Mouse (Mus musculus): ENCODE data around the gene Retreg3. TPM values are rescaled to one million over a fixed set of nuclear protein-coding genes. Genes with fewer than 3 reads are reported as not detected.

Retreg3 gene
- total RNA-seq, 2 experiments from 2014 or later, result 30.3 to 31.1 TPM

DNA sequence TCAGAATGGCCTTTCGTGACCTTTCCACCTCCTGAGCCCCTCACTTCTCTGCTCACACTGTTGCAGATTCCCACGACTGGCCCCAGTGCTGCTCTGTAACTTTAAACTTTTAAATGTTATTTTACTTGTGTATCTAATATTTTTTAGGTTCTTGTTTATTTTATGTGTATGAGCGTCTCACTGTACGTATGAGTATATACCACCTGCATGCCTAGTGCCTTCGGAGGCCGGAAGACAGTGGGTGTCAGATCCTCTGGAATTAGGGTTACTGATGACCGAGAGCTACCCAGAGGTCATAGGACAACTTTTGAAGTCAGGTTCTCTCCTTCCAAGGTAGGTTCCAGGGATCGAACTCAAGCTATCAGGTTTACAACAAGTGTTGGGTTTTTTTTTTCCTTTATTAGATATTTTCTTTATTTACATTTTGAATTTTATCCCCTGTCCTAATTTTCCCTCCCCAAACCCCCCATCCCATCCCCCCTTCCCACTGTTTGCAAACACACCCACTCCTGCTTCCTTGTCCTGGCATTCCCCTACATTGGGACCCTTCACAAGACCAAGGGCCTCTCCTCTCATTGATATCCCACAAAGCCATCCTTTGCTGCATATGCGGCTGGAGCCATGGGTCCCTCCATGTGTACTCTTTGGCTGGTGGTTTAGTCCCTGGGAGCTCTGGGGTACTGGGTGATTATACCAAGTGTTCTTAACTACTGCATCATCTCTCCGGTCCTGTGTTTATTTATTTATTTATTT lies 22.7 kb upstream of the Retreg3 start:
- Histone ChIP-seq H3K4me3 (no peak overlapping the region), H3K27ac (no peak overlapping the region)
- intact Hi-C loops (cut with DNase I), result no loop called here
- TF ChIP-seq CTCF (IDR thresholded peaks at IDR 0.05), result no peak
- no peak for DNase-seq

GRCm38 (mm10) chr11:101141088-101141487 lies 21.4 kb upstream of the Retreg3 start:
- no peak for DNase-seq
- intact Hi-C loops (cut with DNase I), result no loop called here
- no peak overlapping the region for H3K4me3 ChIP-seq
- no peak for TF ChIP-seq CTCF (IDR thresholded peaks at IDR 0.05)
- H3K27ac ChIP-seq, result no peak overlapping the region

- peak; percentile 41 for DNase-seq
- intact Hi-C loops (cut with DNase I), result no loop called here
- peak overlapping the region; percentile 58; the same call in 1 of the 2 replicates for H3K27ac ChIP-seq
- TF ChIP-seq CTCF (IDR thresholded peaks at IDR 0.05), result no peak
- H3K4me3 ChIP-seq, result peak overlapping the region; percentile 65
Measured at GRCm38 (mm10) chr11:101140164-101140819, 20.6 kb upstream of the Retreg3 start.

DNA sequence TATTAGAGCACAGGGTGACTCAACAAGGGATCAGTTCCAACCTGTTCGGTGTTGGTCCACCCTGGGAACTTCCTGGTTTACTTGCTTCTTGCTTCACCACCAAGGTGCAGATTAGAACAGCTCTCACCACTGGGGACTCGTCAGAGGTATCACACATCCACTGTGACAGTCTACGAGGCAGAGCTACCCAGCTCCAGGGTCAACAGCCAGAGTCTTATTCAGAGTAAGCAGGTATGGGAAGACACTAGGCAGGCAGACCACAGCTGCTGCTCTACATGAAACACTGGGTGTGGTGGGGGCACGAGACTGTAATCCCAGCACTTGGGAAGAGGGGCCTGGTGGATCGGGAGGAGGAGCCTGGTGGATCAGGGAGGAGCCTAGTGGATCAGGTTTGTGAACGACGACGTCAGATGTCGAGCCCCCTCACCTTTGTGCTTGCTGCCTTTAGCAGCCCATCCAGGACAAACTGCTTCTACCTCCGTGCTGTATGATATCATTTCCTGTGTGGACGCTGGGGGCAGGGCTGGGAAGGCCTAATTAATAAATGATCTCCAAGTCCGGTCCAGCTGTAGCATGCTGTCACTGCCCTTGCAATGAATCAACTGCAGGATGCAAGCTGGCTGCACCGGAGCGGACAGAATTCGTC lies 19.0 kb upstream of the Retreg3 start:
- no peak for DNase-seq
- intact Hi-C loops (cut with DNase I), result no loop called here
- Histone ChIP-seq H3K27ac (no peak overlapping the region), H3K4me3 (peak overlapping the region; percentile 47)
- TF ChIP-seq CTCF (IDR thresholded peaks at IDR 0.05), result no peak

DNA sequence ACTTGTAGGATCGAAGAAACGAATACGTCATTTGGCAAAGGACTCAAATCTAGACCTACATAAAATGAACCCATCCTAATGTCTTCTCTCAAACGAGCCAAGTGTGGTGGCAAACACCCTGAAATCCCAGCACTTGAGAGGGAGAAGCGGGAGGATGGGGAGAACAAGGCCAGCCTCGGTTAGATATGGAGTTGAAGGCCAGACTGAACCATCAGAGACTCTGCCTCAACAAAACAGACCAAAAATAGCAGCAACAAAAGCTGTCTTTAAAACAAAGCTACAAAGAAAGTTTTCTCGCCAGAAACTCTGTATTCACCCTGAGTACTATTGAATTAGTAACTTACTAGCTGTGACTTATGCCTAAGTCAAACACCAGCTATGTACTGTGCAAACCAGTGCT lies 17.3 kb upstream of the Retreg3 start:
- no peak for TF ChIP-seq CTCF (IDR thresholded peaks at IDR 0.05)
- Histone ChIP-seq H3K4me3 (no peak overlapping the region), H3K27ac (no peak overlapping the region)
- DNase-seq, result no peak
- intact Hi-C loops (cut with DNase I), result no loop called here

DNA sequence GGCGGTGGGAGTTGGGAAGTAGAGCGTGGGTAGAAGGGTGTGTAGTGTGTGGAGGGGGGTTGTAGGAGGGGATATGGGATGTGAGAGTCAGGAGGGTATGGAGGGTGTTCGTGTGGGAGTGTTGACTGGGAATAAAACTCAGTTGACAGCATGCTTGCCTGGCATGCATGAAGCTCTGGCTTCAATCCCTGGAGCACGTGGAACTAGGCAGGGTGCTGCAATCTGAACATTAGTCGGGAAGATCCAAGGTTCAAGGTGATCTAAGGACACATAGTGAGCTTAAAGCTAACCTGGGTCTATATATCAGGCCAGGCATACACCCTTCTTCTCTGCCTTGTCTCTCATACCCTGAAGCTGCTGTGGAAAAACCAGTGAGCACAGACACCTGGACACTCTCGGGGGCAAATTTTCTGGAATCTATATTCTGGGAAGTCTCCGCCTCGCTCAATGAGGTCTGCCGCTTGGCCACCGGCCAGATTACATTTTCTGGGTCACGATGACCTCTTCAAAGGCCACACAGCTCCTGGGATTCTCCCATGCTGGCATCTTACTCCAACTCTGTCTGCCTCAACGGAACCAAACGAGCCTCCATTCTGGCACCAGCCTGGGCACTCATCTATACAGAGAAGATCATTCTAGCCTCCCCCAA lies 14.6 kb upstream of the Retreg3 start:
- TF ChIP-seq CTCF (IDR thresholded peaks at IDR 0.05), result no peak
- Histone ChIP-seq H3K4me3 (no peak overlapping the region), H3K27ac (peak overlapping the region; percentile 57)
- DNase-seq, result peak; percentile 30
- intact Hi-C loops (cut with DNase I), result no loop called here

DNA sequence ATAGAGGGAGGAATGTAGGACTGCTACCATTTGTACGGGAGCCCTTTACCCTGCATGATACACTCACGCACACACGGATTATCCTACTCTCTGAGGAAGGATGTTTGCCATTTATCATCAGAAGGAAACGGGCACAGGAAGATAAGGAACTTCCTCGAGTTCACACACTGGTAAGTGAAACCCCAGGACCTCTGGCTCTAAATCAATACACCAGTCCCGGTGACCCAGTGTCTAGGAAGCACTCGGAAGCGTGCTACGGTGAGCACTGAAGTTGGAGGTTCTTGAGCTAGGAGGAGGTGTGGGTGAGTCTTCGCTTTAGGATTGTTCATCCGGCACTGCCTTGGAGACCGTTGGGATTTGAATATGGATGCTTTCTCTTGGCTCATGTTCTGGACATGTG lies 13.3 kb upstream of the Retreg3 start:
- DNase-seq, result no peak
- Histone ChIP-seq H3K4me3 (no peak overlapping the region), H3K27ac (no peak overlapping the region)
- TF ChIP-seq CTCF (IDR thresholded peaks at IDR 0.05), result no peak
- intact Hi-C loops (cut with DNase I), result no loop called here

DNA sequence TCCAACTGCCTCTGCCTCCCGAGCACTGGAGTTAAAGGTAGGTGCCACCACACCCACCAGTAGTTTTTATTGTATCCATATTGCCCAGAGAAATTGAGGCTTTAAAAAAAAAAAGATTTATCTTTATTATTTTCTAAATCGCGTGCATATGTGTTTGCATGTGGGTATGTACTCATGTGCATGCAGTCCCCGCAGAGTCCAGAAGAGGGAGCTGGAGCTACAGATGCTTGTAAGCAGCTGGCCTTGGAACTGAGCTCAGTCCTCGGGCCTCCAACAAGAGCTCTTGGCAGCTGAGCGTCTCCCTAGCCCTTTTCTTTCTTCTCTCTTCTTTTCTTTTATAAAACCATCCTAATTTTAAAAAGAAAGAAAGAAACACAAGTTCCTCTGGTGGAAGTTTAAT lies 12.0 kb upstream of the Retreg3 start:
- peak overlapping the region; percentile 92 for H3K27ac ChIP-seq
- intact Hi-C loops (cut with DNase I), result loop anchor here (2.0 kb wide), 1 partner anchor 37 kb away; no protein-coding TSS in a partner anchor
- peak; percentile 51 for DNase-seq

GRCm38 (mm10) chr11:101131187-101131586 lies 11.5 kb upstream of the Retreg3 start:
- TF ChIP-seq CTCF (IDR thresholded peaks at IDR 0.05), result no peak

More for the DNA sequence above, 12.0 kb upstream of the Retreg3 start:
- peak; percentile 54 for TF ChIP-seq CTCF (IDR thresholded peaks at IDR 0.05)
- no peak overlapping the region for H3K4me3 ChIP-seq

DNA sequence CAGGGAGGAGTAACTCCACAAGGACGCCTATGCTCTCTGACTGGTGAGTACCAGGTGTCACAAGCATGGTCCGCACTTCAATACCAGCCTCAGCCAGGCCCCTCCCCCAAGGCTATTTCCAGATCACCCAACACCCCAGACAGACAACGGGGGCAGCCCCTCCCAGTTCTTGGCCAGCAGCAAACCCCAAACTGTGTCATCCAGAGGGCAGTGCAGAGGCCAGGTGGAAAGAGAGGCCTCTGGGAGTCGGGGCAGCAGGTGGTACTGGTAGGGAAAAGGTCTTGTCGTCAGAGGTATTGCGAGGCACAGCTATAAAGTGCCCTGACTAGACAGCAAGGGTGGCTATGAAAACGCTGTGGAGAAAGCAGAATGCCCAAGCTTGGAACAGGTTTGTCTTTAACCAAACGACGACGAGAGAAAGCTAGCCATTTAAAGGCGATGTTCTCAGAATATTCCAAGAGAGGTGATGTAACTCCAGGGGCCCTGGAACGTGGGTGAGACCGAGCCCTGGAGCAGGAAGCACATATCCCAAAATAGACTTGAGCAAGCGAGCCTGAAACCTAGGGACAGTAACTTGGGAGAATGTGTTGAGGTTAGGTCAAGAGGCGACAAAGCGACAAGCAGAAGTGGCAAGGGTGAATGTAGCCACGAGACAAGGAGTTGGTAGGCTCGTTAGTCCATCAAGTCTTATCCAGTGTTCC lies 10.5 kb upstream of the Retreg3 start:
- DNase-seq, result peak; percentile 93
- peak overlapping the region; percentile 92 for H3K27ac ChIP-seq
- TF ChIP-seq CTCF (IDR thresholded peaks at IDR 0.05), result no peak
- peak overlapping the region; percentile 41 for H3K4me3 ChIP-seq
- intact Hi-C loops (cut with DNase I), result loop anchor here (2.0 kb wide), 1 partner anchor 39 kb away; no protein-coding TSS in a partner anchor

More at GRCm38 (mm10) chr11:101131187-101131586, 11.5 kb upstream of the Retreg3 start:
- intact Hi-C loops (cut with DNase I), result loop anchor here (2.0 kb wide), 1 partner anchor 38 kb away; no protein-coding TSS in a partner anchor
- DNase-seq, result peak; percentile 54
- no peak overlapping the region; the same call in 1 of the 2 replicates for H3K4me3 ChIP-seq
- H3K27ac ChIP-seq, result peak overlapping the region; percentile 92

DNA sequence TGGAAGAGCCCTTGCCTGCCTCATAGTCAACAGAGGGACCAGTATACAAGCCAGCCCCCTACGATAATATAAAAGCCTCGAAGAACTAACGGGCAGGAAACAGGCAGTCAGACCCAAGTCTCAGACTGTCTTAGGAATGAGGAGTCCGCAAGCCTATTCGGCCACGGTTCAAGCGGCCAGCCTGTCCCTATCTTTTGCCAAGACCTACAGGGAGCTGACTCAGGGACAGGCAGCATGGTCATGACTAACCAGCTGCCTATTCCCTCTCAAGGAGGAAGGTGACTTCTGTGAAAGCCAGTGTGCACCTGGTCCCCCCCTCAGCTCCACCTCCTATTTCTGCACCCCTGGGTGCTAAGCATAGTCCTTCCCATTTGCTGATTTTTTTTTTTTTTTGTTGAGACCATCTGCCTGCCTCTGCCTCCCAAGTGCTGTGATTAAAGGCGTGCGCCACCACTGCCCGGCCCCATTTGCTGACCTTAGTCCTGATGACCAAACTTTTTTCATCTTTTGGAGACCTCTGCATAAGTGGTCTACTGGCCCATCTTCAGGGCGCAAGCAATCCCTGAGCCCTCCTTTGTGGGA lies 9.4 kb upstream of the Retreg3 start:
- peak overlapping the region; percentile 40 for H3K4me3 ChIP-seq
- peak overlapping the region; percentile 92 for H3K27ac ChIP-seq
- peak; percentile 79 for DNase-seq
- intact Hi-C loops (cut with DNase I), result no loop called here
- TF ChIP-seq CTCF (IDR thresholded peaks at IDR 0.05), result no peak

Data from gastrocnemius, adult 2 months (tissue).